Mouse (Mus musculus) cerebellum, adult 2 months (tissue): ENCODE measurements around the gene Mki67. TPM values are rescaled to one million over a fixed set of nuclear protein-coding genes. Genes with fewer than 3 reads are reported as not detected.

Experiments used
- DNase-seq, 2 experiments: peaks; one replicate each; pipeline ENCODE4 v3.0.0; 2021
- H3K27ac ChIP-seq: fragments of 200-500 bp; 2 replicates; pipeline ENCODE4 v1.5.1; 2012; ENCODE audit warnings: low read length, control low read depth, inconsistent platforms; ENCODE audit not compliant: insufficient read depth
- H3K27me3 ChIP-seq: fragments of 200-500 bp; 2 replicates; pipeline ENCODE4 v1.6.1; 2012; ENCODE audit warnings: inconsistent platforms, mild to moderate bottlenecking, low read length, moderate library complexity; ENCODE audit not compliant: control insufficient read depth, insufficient read depth
- H3K4me1 ChIP-seq: fragments of 200-500 bp; 2 replicates; pipeline ENCODE4 v1.6.1; 2011; ENCODE audit warnings: low read length; ENCODE audit not compliant: control insufficient read depth, insufficient read depth
- H3K4me3 ChIP-seq: fragments of 200-500 bp; replicated peaks from 2 replicates; pipeline ENCODE3; 2011; ENCODE audit warnings: mild to moderate bottlenecking, low read depth, low read length, control low read depth; ENCODE audit not compliant: insufficient read depth
- CTCF ChIP-seq: fragments of 200-500 bp; IDR thresholded peaks from 2 replicates; pipeline ENCODE4 v1.5.1; 2011; ENCODE audit warnings: low read depth, mild to moderate bottlenecking, control low read depth, low read length, moderate library complexity, borderline replicate concordance; ENCODE audit not compliant: insufficient read depth
- POLR2A ChIP-seq: fragments of 200-500 bp; IDR thresholded peaks from 2 replicates; pipeline ENCODE4 v1.6.1; 2011; ENCODE audit warnings: low read length, control low read depth, borderline replicate concordance; ENCODE audit not compliant: insufficient read depth
- WGBS: fragments of 180-500 bp; shearing (Covaris S2); methylation state at CpG from one replicate; pipeline ENCODE4 v1.1.7; 2018; 5-methylcytosine and 5-hydroxymethylcytosine counted together
- polyA plus RNA-seq: library from polyadenylated mRNA; depleted of rRNA; stranded (reverse); fragments of >200 nt; gene quantifications from 2 replicates; pipeline ENCODE4 v1.2.3, GENCODE M21; 2012; rRNA removed

Mki67 gene
- polyA plus RNA-seq, 1 experiment, result 0.10 TPM

GRCm38 (mm10) chr7:135644452-135644851 lies 71.7 kb downstream of the Mki67 start:
- no peak for DNase-seq
- no peak overlapping the region for H3K4me3 ChIP-seq
- WGBS, result 85% methylated on average over 1 of the region's 1 CpGs
- peaks cover 4% of the 10 kb centered on the region for H3K4me1 ChIP-seq
- TF ChIP-seq POLR2A (no peak), CTCF (no peak)
- no peaks in the 10 kb centered on the region for H3K27me3 ChIP-seq
- no peak overlapping the region for H3K27ac ChIP-seq

DNA sequence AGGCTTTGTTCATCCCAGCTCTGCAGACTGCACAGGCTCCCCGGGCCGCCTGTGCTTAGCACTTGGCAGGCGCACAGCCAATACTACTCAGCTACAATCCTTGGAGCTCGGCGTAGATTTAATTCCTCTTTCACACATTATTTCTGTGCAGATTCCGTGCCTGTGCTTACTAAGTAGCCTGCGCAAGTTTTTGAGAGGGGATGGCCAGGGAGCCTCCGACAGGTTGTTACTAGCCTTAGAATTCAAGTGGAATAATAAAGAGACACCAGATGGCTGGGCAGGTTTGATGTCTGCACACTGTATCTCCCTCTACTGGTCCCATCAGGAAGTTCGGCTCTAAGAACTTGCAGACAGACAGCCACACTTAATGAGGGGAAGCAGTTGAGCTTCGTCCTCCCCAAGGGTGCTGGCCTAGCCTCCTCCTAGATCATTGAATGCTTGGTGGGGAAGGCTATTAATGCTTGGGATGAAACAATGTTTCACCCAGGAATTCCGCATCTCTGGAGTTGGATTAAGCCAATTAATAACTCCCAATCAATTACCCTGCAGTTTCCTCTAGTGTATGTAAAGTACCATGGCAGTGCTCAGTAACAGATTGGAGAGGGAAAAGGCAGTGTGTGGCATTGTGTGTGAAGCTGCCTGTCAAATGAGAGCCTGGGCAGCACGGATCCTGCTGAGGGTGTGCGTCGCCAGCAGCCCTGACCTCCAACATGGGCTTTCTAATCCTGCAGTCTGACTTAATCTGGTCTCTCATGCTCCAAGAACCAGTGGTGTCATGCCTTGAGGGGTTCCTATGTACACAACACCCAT lies 74.3 kb downstream of the Mki67 start:
- no peak overlapping the region for H3K27ac ChIP-seq
- 27% methylated on average over 14 of the region's 14 CpGs for WGBS

More for the DNA sequence above, 74.3 kb downstream of the Mki67 start:
- Histone ChIP-seq H3K4me1 (peaks cover 16% of the 10 kb centered on the region), H3K4me3 (peak overlapping the region; percentile 13), H3K27me3 (no peaks in the 10 kb centered on the region)
- TF ChIP-seq CTCF (peak; percentile 73), POLR2A (no peak)
- DNase-seq, result peak; percentile 67 to 74

Other genes starting within 250 kb of the Mki67 start
- not detected in 2 replicates for gene Clrn3, start 187.7 kb downstream of the Mki67 start, polyA plus RNA-seq
- 20.8 and 21.2 TPM in 2 replicates for gene Ptpre, start 178.9 kb downstream of the Mki67 start, polyA plus RNA-seq